10 mouse cellular contexts compared by ENCODE assay signal in genomic region chr10:7841571-7842080, GRCm38 (mm10). TPM values are rescaled to one million over a fixed set of nuclear protein-coding genes. Genes with fewer than 3 reads are reported as not detected.
A peak's percentile ranks its signal among the peaks of the same experiment; 100 is the strongest.
DNase-seq lines count a peak whose midpoint lies in the region; ATAC-seq and TF ChIP-seq lines count a peak whose summit lies in the region.
"Had no signal": no experiment of that assay in that cellular context is flagged by ENCODE, and none has a peak within 500 bp of the region (broad histone marks: within the 10 kb centered on the region; RNA-seq: fewer than 3 reads in every experiment).

No protein-coding gene starts in this region.

- peak; percentile 20 for DNase-seq in 3T3-L1 (ENCODE audit: low read depth, low spot score)
- DNase-seq in MEL (ENCODE audit: low read depth, low spot score) = peak; percentile 73
- peak; percentile 46 for DNase-seq in gastrocnemius, postnatal 10 days
- DNase-seq in kidney, adult 2 months = peak; percentile 84
- DNase-seq in midbrain, embryonic 11.5 days (ENCODE audit: low spot score, missing footprints) = no peak

- no peak overlapping the region for H3K27ac ChIP-seq in MEL (ENCODE audit: control insufficient read depth, low read depth, low read length)
- peak overlapping the region; percentile 33; the same call in 1 of the 2 replicates for H3K27ac ChIP-seq in kidney, adult 2 months (ENCODE audit: insufficient read depth, low read depth, low read length)
- H3K27ac ChIP-seq in lung, embryonic 16.5 days (ENCODE audit: low read length) = peak overlapping the region; percentile 56
- peak overlapping the region; percentile 25 for H3K27ac ChIP-seq in stomach, embryonic 16.5 days (ENCODE audit: low read length)
- no peak overlapping the region for H3K27ac ChIP-seq in midbrain, embryonic 11.5 days (ENCODE audit: low read depth, low read length)
- H3K27ac ChIP-seq in hindbrain, embryonic 13.5 days = no peak overlapping the region
- H3K27ac ChIP-seq: embryonic facial prominence, embryonic 12.5 days; neural tube, embryonic 12.5 days had no signal

- peak overlapping the region; percentile 26; the same call in 1 of the 2 replicates for H3K4me2 ChIP-seq in lung, embryonic 16.5 days (ENCODE audit: low read depth, low read length)
- 0 out of 2 replicates have a peak overlapping the region, but pooled peaks have one; percentile 11 for H3K4me2 ChIP-seq in stomach, embryonic 16.5 days (ENCODE audit: low read depth, low read length)
- H3K4me2 ChIP-seq in midbrain, embryonic 11.5 days = no peak overlapping the region
- H3K4me2 ChIP-seq in hindbrain, embryonic 13.5 days = no peak overlapping the region
- H3K4me2 ChIP-seq: embryonic facial prominence, embryonic 12.5 days; neural tube, embryonic 12.5 days had no signal

- no peak overlapping the region for H3K4me3 ChIP-seq in MEL (ENCODE audit: control insufficient read depth in 1 of 2, insufficient read depth in 1 of 2, low read depth in 2 of 2, low read length in 2 of 2)
- H3K4me3 ChIP-seq in kidney, adult 2 months (ENCODE audit: insufficient read depth, low read depth, low read length) = no peak overlapping the region
- 0 out of 2 replicates have a peak overlapping the region, but pooled peaks have one; percentile 7 for H3K4me3 ChIP-seq in lung, embryonic 16.5 days (ENCODE audit: low read length)
- no peak overlapping the region for H3K4me3 ChIP-seq in stomach, embryonic 16.5 days (replicated peaks; ENCODE audit: low read length)
- no peak overlapping the region for H3K4me3 ChIP-seq in midbrain, embryonic 11.5 days (ENCODE audit: low read depth, low read length)
- H3K4me3 ChIP-seq in hindbrain, embryonic 13.5 days = no peak overlapping the region
- H3K4me3 ChIP-seq: embryonic facial prominence, embryonic 12.5 days; neural tube, embryonic 12.5 days had no signal

- TF ChIP-seq CTCF in MEL (IDR thresholded peaks at IDR 0.05 in 2 of 3, conservative IDR thresholded peaks at IDR 0.05 in 1 of 3; ENCODE audit: control insufficient read depth in 1 of 3, insufficient read depth in 1 of 3, low read depth in 2 of 3, low read length in 3 of 3, poor library complexity in 1 of 3, severe bottlenecking in 1 of 3) = no peak
- TF ChIP-seq CTCF in kidney, adult 2 months (conservative IDR thresholded peaks at IDR 0.05; ENCODE audit: insufficient read depth, insufficient read length, low read depth, low read length) = no peak

- H3K4me1 ChIP-seq in MEL (ENCODE audit: control insufficient read depth in 1 of 2, insufficient read depth in 2 of 2, low read length in 2 of 2) = 0 out of 4 replicates have a peak, but pooled peaks cover 0 to 3% of the 10 kb centered on the region in 2 experiments
- H3K4me1 ChIP-seq in kidney, adult 2 months (ENCODE audit: control insufficient read depth, insufficient read depth, low read length) = peaks cover 4% of the 10 kb centered on the region; the same call in 1 of the 2 replicates
- H3K4me1 ChIP-seq in lung, embryonic 16.5 days (replicated peaks; ENCODE audit: control insufficient read depth, insufficient read depth, low read length) = peaks cover 13% of the 10 kb centered on the region
- no peaks in the 10 kb centered on the region for H3K4me1 ChIP-seq in stomach, embryonic 16.5 days (ENCODE audit: control insufficient read depth, insufficient read depth, low read length)
- no peaks in the 10 kb centered on the region for H3K4me1 ChIP-seq in midbrain, embryonic 11.5 days (ENCODE audit: control insufficient read depth, insufficient read depth, low read length)
- no peaks in the 10 kb centered on the region for H3K4me1 ChIP-seq in hindbrain, embryonic 13.5 days (replicated peaks)
- H3K4me1 ChIP-seq: neural tube, embryonic 12.5 days had no signal

- TF ChIP-seq RAD21 in MEL (IDR thresholded peaks at IDR 0.05; ENCODE audit: low read depth, low read length) = no peak; the same call in 1 of the 2 replicates

- H3K9ac ChIP-seq in MEL (ENCODE audit: control insufficient read depth, low read depth, low read length, poor library complexity, severe bottlenecking) = no peak overlapping the region
- 0 out of 2 replicates have a peak overlapping the region, but pooled peaks have one; percentile 4 for H3K9ac ChIP-seq in lung, embryonic 16.5 days (ENCODE audit: low read length)
- H3K9ac ChIP-seq in stomach, embryonic 16.5 days (ENCODE audit: low read length) = no peak overlapping the region
- H3K9ac ChIP-seq in midbrain, embryonic 11.5 days (ENCODE audit: low read length) = no peak overlapping the region
- no peak overlapping the region for H3K9ac ChIP-seq in hindbrain, embryonic 13.5 days
- H3K9ac ChIP-seq: embryonic facial prominence, embryonic 12.5 days; neural tube, embryonic 12.5 days had no signal

- 48% methylated on average over 14 of the region's 14 CpGs for WGBS in kidney, adult 2 months
- 26% methylated on average over 14 of the region's 14 CpGs for WGBS in lung, embryonic 16.5 days
- WGBS in stomach, embryonic 16.5 days = 54% methylated on average over 14 of the region's 14 CpGs
- WGBS in midbrain, embryonic 11.5 days = 75% methylated on average over 14 of the region's 14 CpGs
- WGBS in hindbrain, embryonic 13.5 days = 70% methylated on average over 14 of the region's 14 CpGs

- peak; percentile 90 for ATAC-seq in lung, embryonic 16.5 days (ENCODE audit: low read depth)
- no peak; the same call in 1 of the 2 replicates for ATAC-seq in stomach, embryonic 16.5 days (ENCODE audit: insufficient read depth, low FRiP score)
- ATAC-seq in midbrain, embryonic 11.5 days (ENCODE audit: low FRiP score) = no peak
- ATAC-seq in hindbrain, embryonic 13.5 days (ENCODE audit: low FRiP score) = no peak

- TF ChIP-seq EP300 in MEL (IDR thresholded peaks at IDR 0.05; ENCODE audit: low read depth in 1 of 2, low read length in 2 of 2) = peak; percentile 21 to 60; a peak in 3 of 4 replicates

- H3K9me3 ChIP-seq in MEL (replicated peaks; ENCODE audit: insufficient read depth, low read length) = no peaks in the 10 kb centered on the region
- no peaks in the 10 kb centered on the region for H3K9me3 ChIP-seq in lung, embryonic 16.5 days (ENCODE audit: control insufficient read depth, low read length)
- no peaks in the 10 kb centered on the region for H3K9me3 ChIP-seq in stomach, embryonic 16.5 days (replicated peaks; ENCODE audit: control insufficient read depth, low read length)
- no peaks in the 10 kb centered on the region for H3K9me3 ChIP-seq in midbrain, embryonic 11.5 days (ENCODE audit: control insufficient read depth, low read length)
- no peaks in the 10 kb centered on the region for H3K9me3 ChIP-seq in hindbrain, embryonic 13.5 days
- H3K9me3 ChIP-seq: embryonic facial prominence, embryonic 12.5 days; neural tube, embryonic 12.5 days had no signal

- H3K79me2 ChIP-seq in MEL (ENCODE audit: control insufficient read depth, insufficient read depth, low read length, poor library complexity) = no peaks in the 10 kb centered on the region

- H3K36me3 ChIP-seq in MEL (ENCODE audit: control insufficient read depth in 1 of 2, insufficient read depth in 2 of 2, low read length in 2 of 2) = no peaks in the 10 kb centered on the region
- no peaks in the 10 kb centered on the region for H3K36me3 ChIP-seq in kidney, adult 2 months (ENCODE audit: control insufficient read depth, insufficient read depth, low read length)
- no peaks in the 10 kb centered on the region for H3K36me3 ChIP-seq in lung, embryonic 16.5 days (ENCODE audit: control insufficient read depth, insufficient read depth, low read length)
- H3K36me3 ChIP-seq in stomach, embryonic 16.5 days (ENCODE audit: control insufficient read depth, insufficient read depth, low read length) = no peaks in the 10 kb centered on the region
- H3K36me3 ChIP-seq in midbrain, embryonic 11.5 days (ENCODE audit: control insufficient read depth, insufficient read depth, low read length) = no peaks in the 10 kb centered on the region
- H3K36me3 ChIP-seq in hindbrain, embryonic 13.5 days = no peaks in the 10 kb centered on the region
- H3K36me3 ChIP-seq: embryonic facial prominence, embryonic 12.5 days; neural tube, embryonic 12.5 days had no signal

- H3K27me3 ChIP-seq in MEL (ENCODE audit: control insufficient read depth in 1 of 2, insufficient read depth in 2 of 2, low read length in 2 of 2) = no peaks in the 10 kb centered on the region
- H3K27me3 ChIP-seq in kidney, adult 2 months (replicated peaks; ENCODE audit: control insufficient read depth, insufficient read depth, low read length) = no peaks in the 10 kb centered on the region
- no peaks in the 10 kb centered on the region for H3K27me3 ChIP-seq in lung, embryonic 16.5 days (ENCODE audit: control insufficient read depth, insufficient read depth, low read depth, low read length)
- no peaks in the 10 kb centered on the region for H3K27me3 ChIP-seq in stomach, embryonic 16.5 days (ENCODE audit: control insufficient read depth, insufficient read depth, low read length)
- H3K27me3 ChIP-seq in midbrain, embryonic 11.5 days (ENCODE audit: control insufficient read depth, insufficient read depth, low read length) = no peaks in the 10 kb centered on the region
- H3K27me3 ChIP-seq in hindbrain, embryonic 13.5 days = no peaks in the 10 kb centered on the region
- H3K27me3 ChIP-seq: embryonic facial prominence, embryonic 12.5 days; neural tube, embryonic 12.5 days had no signal

- no peak for TF ChIP-seq POLR2A in MEL (IDR thresholded peaks at IDR 0.05; ENCODE audit: control insufficient read depth in 1 of 2, insufficient read depth in 1 of 2, low read depth in 1 of 2, low read length in 2 of 2, poor library complexity in 1 of 2)
- no peak for TF ChIP-seq POLR2A in kidney, adult 2 months (IDR thresholded peaks at IDR 0.05; ENCODE audit: low read depth, low read length)

RNA-seq across cellular contexts. Expression of gene Zc3h12d, which starts 9.4 kb away (rescaled TPM):
- total RNA-seq in MEL (2012; rRNA removed) = not detected in 2 replicates
- not detected for polyA plus RNA-seq in MEL (2012; ENCODE audit: insufficient read depth in 1 of 2, insufficient read length in 2 of 2, low read depth in 1 of 2, low replicate concordance in 2 of 2, missing spikeins in 1 of 2)
- total RNA-seq in gastrocnemius, postnatal 10 days (2021) = under 1 TPM; 0.05 to 0.09 TPM
- 0.98 and 1.8 TPM in 2 replicates for polyA plus RNA-seq in kidney, adult 2 months (2012; rRNA removed)
- 0.06 and 0.13 TPM in 2 replicates for polyA plus RNA-seq in lung, embryonic 16.5 days (2015; fragmentation: Nextera tagmentation; extraction: Ambion mirVana)
- 0.43 and 0.52 TPM in 2 replicates for polyA plus RNA-seq in stomach, embryonic 16.5 days (2015; fragmentation: Nextera tagmentation; extraction: Ambion mirVana)
- not detected in 2 replicates for polyA plus RNA-seq in midbrain, embryonic 11.5 days (2014; fragmentation: Nextera tagmentation; extraction: Ambion mirVana)
- polyA plus RNA-seq in hindbrain, embryonic 13.5 days (2015; fragmentation: Nextera tagmentation; extraction: Ambion mirVana) = 0.18 TPM in 2 replicates

RNA-seq across cellular contexts. Expression of gene Ppil4, which starts 48.9 kb away (rescaled TPM):
- total RNA-seq in MEL (2012; rRNA removed) = 30.1 and 34.7 TPM in 2 replicates
- 10 to 100 TPM; 30.5 to 86.3 TPM for polyA plus RNA-seq in MEL (2012; ENCODE audit: insufficient read depth in 1 of 2, insufficient read length in 2 of 2, low read depth in 1 of 2, low replicate concordance in 2 of 2, missing spikeins in 1 of 2)
- 10 to 100 TPM; 14.5 to 17.6 TPM for total RNA-seq in gastrocnemius, postnatal 10 days (2021)
- 4.1 and 6.2 TPM in 2 replicates for polyA plus RNA-seq in kidney, adult 2 months (2012; rRNA removed)
- 37.6 and 38.8 TPM in 2 replicates for polyA plus RNA-seq in lung, embryonic 16.5 days (2015; fragmentation: Nextera tagmentation; extraction: Ambion mirVana)
- 38.2 and 39.2 TPM in 2 replicates for polyA plus RNA-seq in stomach, embryonic 16.5 days (2015; fragmentation: Nextera tagmentation; extraction: Ambion mirVana)
- polyA plus RNA-seq in midbrain, embryonic 11.5 days (2014; fragmentation: Nextera tagmentation; extraction: Ambion mirVana) = 49.5 and 53.6 TPM in 2 replicates
- polyA plus RNA-seq in hindbrain, embryonic 13.5 days (2015; fragmentation: Nextera tagmentation; extraction: Ambion mirVana) = 49.1 and 49.7 TPM in 2 replicates

RNA-seq across cellular contexts. Expression of gene Ginm1, which starts 49.0 kb away (rescaled TPM):
- total RNA-seq in MEL (2012; rRNA removed) = 9.2 and 9.7 TPM in 2 replicates
- polyA plus RNA-seq in MEL (2012; ENCODE audit: insufficient read depth in 1 of 2, insufficient read length in 2 of 2, low read depth in 1 of 2, low replicate concordance in 2 of 2, missing spikeins in 1 of 2) = 10 to 100 TPM in 1 of 2 experiments, not detected in 1; 13.8 TPM
- 10 to 100 TPM; 81.0 to 85.2 TPM for total RNA-seq in gastrocnemius, postnatal 10 days (2021)
- polyA plus RNA-seq in kidney, adult 2 months (2012; rRNA removed) = 49.0 and 49.8 TPM in 2 replicates
- polyA plus RNA-seq in lung, embryonic 16.5 days (2015; fragmentation: Nextera tagmentation; extraction: Ambion mirVana) = 96.3 and 103 TPM in 2 replicates
- 81.7 and 90.5 TPM in 2 replicates for polyA plus RNA-seq in stomach, embryonic 16.5 days (2015; fragmentation: Nextera tagmentation; extraction: Ambion mirVana)
- 51.7 and 53.7 TPM in 2 replicates for polyA plus RNA-seq in midbrain, embryonic 11.5 days (2014; fragmentation: Nextera tagmentation; extraction: Ambion mirVana)
- 49.3 and 54.5 TPM in 2 replicates for polyA plus RNA-seq in hindbrain, embryonic 13.5 days (2015; fragmentation: Nextera tagmentation; extraction: Ambion mirVana)

Comparison
In these comparisons a context has a peak if more than half of its experiments do, and no peak if none do; other contexts are left out.
1. H3K27ac ChIP-seq: peak in kidney, adult 2 months (single experiment), lung, embryonic 16.5 days (single experiment) and stomach, embryonic 16.5 days (single experiment); none in MEL (single experiment), midbrain, embryonic 11.5 days (single experiment) and hindbrain, embryonic 13.5 days (single experiment).
2. H3K4me2 ChIP-seq: peak in lung, embryonic 16.5 days (single experiment) and stomach, embryonic 16.5 days (single experiment); none in midbrain, embryonic 11.5 days (single experiment) and hindbrain, embryonic 13.5 days (single experiment).